Mouse (Mus musculus): Measurements from ENCODE around the gene Amn. TPM values are rescaled to one million over a fixed set of nuclear protein-coding genes. Genes with fewer than 3 reads are reported as not detected.

Gene Amn
- polyA plus RNA-seq (2016; fragmentation: Nextera tagmentation; extraction: Ambion mirVana), result 0.16 and 0.25 TPM in 2 replicates

GRCm38 (mm10) chr12:111270629-111271277, at the start of gene Amn:
TSS of gene Amn (plus strand) at chr12:111271095.
- Histone ChIP-seq H3K4me1 (peaks cover 50% of the 10 kb centered on the region), H3K27ac (replicated peaks) (no peak within 1 kb of the TSS), H3K9me3 (no peaks in the 10 kb centered on the region), H3K4me3 (peak within 1 kb of the TSS; percentile 36), H3K27me3 (replicated peaks; ENCODE audit: low read depth, poor library complexity, severe bottlenecking) (peaks cover 79% of the 10 kb centered on the region), H3K36me3 (replicated peaks) (no peaks in the 10 kb centered on the region; the same call in 1 of the 2 replicates)
- WGBS, result 37% methylated on average over 25 of the region's 25 CpGs
- no peak for DNase-seq (ENCODE audit: low spot score)

- Histone ChIP-seq H3K36me3 (replicated peaks) (peaks cover 46% of the 10 kb centered on the region), H3K27ac (replicated peaks) (no peak overlapping the region), H3K4me3 (no peak overlapping the region), H3K9me3 (peaks cover 17% of the 10 kb centered on the region; the same call in 1 of the 2 replicates), H3K4me1 (peaks cover 7% of the 10 kb centered on the region; the same call in 1 of the 2 replicates), H3K27me3 (replicated peaks; ENCODE audit: low read depth, poor library complexity, severe bottlenecking) (no peaks in the 10 kb centered on the region)
- DNase-seq (ENCODE audit: low spot score), result no peak
- 74% methylated on average over 10 of the region's 10 CpGs for WGBS
These were observed 45.6 kb upstream of the Amn start for GRCm38 (mm10) chr12:111225197-111225780.

- Histone ChIP-seq H3K4me3 (no peak overlapping the region), H3K27me3 (replicated peaks; ENCODE audit: low read depth, poor library complexity, severe bottlenecking) (no peaks in the 10 kb centered on the region), H3K9me3 (peaks cover 2% of the 10 kb centered on the region; the same call in 1 of the 2 replicates), H3K36me3 (replicated peaks) (peaks cover 28% of the 10 kb centered on the region), H3K27ac (replicated peaks) (no peak overlapping the region), H3K4me1 (peaks cover 7% of the 10 kb centered on the region; the same call in 1 of the 2 replicates)
- no peak for DNase-seq (ENCODE audit: low spot score)
- 76% methylated on average over 4 of the region's 4 CpGs for WGBS
These were observed 43.5 kb upstream of the Amn start for GRCm38 (mm10) chr12:111227410-111227809.

- Histone ChIP-seq H3K36me3 (replicated peaks) (peaks cover 21% of the 10 kb centered on the region), H3K27ac (replicated peaks) (no peak overlapping the region), H3K9me3 (no peaks in the 10 kb centered on the region), H3K4me1 (peaks cover 7% of the 10 kb centered on the region; the same call in 1 of the 2 replicates), H3K27me3 (replicated peaks; ENCODE audit: low read depth, poor library complexity, severe bottlenecking) (no peaks in the 10 kb centered on the region), H3K4me3 (no peak overlapping the region)
- WGBS, result 93% methylated on average over 5 of the region's 5 CpGs
- DNase-seq (ENCODE audit: low spot score), result no peak
These were observed 42.4 kb upstream of the Amn start for GRCm38 (mm10) chr12:111228488-111228887.

- no peaks in the 10 kb centered on the region for H3K4me1 ChIP-seq
- no peaks in the 10 kb centered on the region for H3K27me3 ChIP-seq (replicated peaks; ENCODE audit: low read depth, poor library complexity, severe bottlenecking)
- WGBS, result 90% methylated on average over 2 of the region's 2 CpGs
- no peak overlapping the region for H3K4me3 ChIP-seq
- no peak overlapping the region for H3K27ac ChIP-seq (replicated peaks)
- no peak for DNase-seq (ENCODE audit: low spot score)
- peaks cover 28% of the 10 kb centered on the region for H3K36me3 ChIP-seq (replicated peaks)
- H3K9me3 ChIP-seq, result no peaks in the 10 kb centered on the region
These were observed 40.1 kb upstream of the Amn start for GRCm38 (mm10) chr12:111230793-111231192.

GRCm38 (mm10) chr12:111233798-111234197, 37.1 kb upstream of the Amn start:
- 94% methylated on average over 4 of the region's 4 CpGs for WGBS
- Histone ChIP-seq H3K27me3 (replicated peaks; ENCODE audit: low read depth, poor library complexity, severe bottlenecking) (no peaks in the 10 kb centered on the region), H3K9me3 (no peaks in the 10 kb centered on the region), H3K4me1 (peaks cover 13% of the 10 kb centered on the region), H3K27ac (replicated peaks) (no peak overlapping the region), H3K4me3 (no peak overlapping the region), H3K36me3 (replicated peaks) (peaks cover 39% of the 10 kb centered on the region)
- DNase-seq (ENCODE audit: low spot score), result no peak

- Histone ChIP-seq H3K4me1 (peaks cover 15% of the 10 kb centered on the region), H3K27me3 (replicated peaks; ENCODE audit: low read depth, poor library complexity, severe bottlenecking) (no peaks in the 10 kb centered on the region), H3K36me3 (replicated peaks) (peaks cover 44% of the 10 kb centered on the region), H3K4me3 (no peak overlapping the region), H3K27ac (replicated peaks) (no peak overlapping the region), H3K9me3 (no peaks in the 10 kb centered on the region)
- 85% methylated on average over 9 of the region's 9 CpGs for WGBS
- no peak for DNase-seq (ENCODE audit: low spot score)
These were observed 36.5 kb upstream of the Amn start for GRCm38 (mm10) chr12:111234383-111234782.

GRCm38 (mm10) chr12:111235631-111236030, 35.3 kb upstream of the Amn start:
- Histone ChIP-seq H3K36me3 (replicated peaks) (peaks cover 53% of the 10 kb centered on the region), H3K4me1 (peaks cover 15% of the 10 kb centered on the region)
- 91% methylated on average over 6 of the region's 6 CpGs for WGBS

GRCm38 (mm10) chr12:111237611-111238188, 33.2 kb upstream of the Amn start:
- Histone ChIP-seq H3K4me3 (no peak overlapping the region), H3K36me3 (replicated peaks) (peaks cover 66% of the 10 kb centered on the region), H3K4me1 (peaks cover 15% of the 10 kb centered on the region), H3K9me3 (no peaks in the 10 kb centered on the region), H3K27me3 (replicated peaks; ENCODE audit: low read depth, poor library complexity, severe bottlenecking) (no peaks in the 10 kb centered on the region), H3K27ac (replicated peaks) (no peak overlapping the region)
- 95% methylated on average over 16 of the region's 16 CpGs for WGBS
- no peak for DNase-seq (ENCODE audit: low spot score)

More at GRCm38 (mm10) chr12:111235631-111236030, 35.3 kb upstream of the Amn start:
- Histone ChIP-seq H3K27me3 (replicated peaks; ENCODE audit: low read depth, poor library complexity, severe bottlenecking) (no peaks in the 10 kb centered on the region), H3K27ac (replicated peaks) (no peak overlapping the region), H3K9me3 (no peaks in the 10 kb centered on the region), H3K4me3 (no peak overlapping the region)
- DNase-seq (ENCODE audit: low spot score), result no peak

GRCm38 (mm10) chr12:111238345-111238744, 32.5 kb upstream of the Amn start:
- no peak for DNase-seq (ENCODE audit: low spot score)
- Histone ChIP-seq H3K9me3 (no peaks in the 10 kb centered on the region), H3K27ac (replicated peaks) (peak overlapping the region; percentile 71), H3K27me3 (replicated peaks; ENCODE audit: low read depth, poor library complexity, severe bottlenecking) (no peaks in the 10 kb centered on the region), H3K36me3 (replicated peaks) (peaks cover 72% of the 10 kb centered on the region), H3K4me3 (no peak overlapping the region), H3K4me1 (peaks cover 15% of the 10 kb centered on the region)
- 84% methylated on average over 5 of the region's 5 CpGs for WGBS

GRCm38 (mm10) chr12:111238778-111239177, 32.1 kb upstream of the Amn start:
- Histone ChIP-seq H3K4me3 (no peak overlapping the region), H3K36me3 (replicated peaks) (peaks cover 73% of the 10 kb centered on the region), H3K9me3 (no peaks in the 10 kb centered on the region), H3K27ac (replicated peaks) (peak overlapping the region; percentile 71; the same call in 1 of the 2 replicates), H3K27me3 (replicated peaks; ENCODE audit: low read depth, poor library complexity, severe bottlenecking) (no peaks in the 10 kb centered on the region), H3K4me1 (peaks cover 15% of the 10 kb centered on the region)
- WGBS, result 50% methylated on average over 4 of the region's 4 CpGs
- peak; percentile 49 for DNase-seq (ENCODE audit: low spot score)

- Histone ChIP-seq H3K27ac (replicated peaks) (no peak overlapping the region), H3K4me3 (no peak overlapping the region), H3K9me3 (no peaks in the 10 kb centered on the region), H3K4me1 (peaks cover 15% of the 10 kb centered on the region), H3K27me3 (replicated peaks; ENCODE audit: low read depth, poor library complexity, severe bottlenecking) (no peaks in the 10 kb centered on the region), H3K36me3 (replicated peaks) (peaks cover 77% of the 10 kb centered on the region)
- DNase-seq (ENCODE audit: low spot score), result no peak
- WGBS, result 88% methylated on average over 10 of the region's 10 CpGs
These were observed 31.0 kb upstream of the Amn start for GRCm38 (mm10) chr12:111239930-111240329.

GRCm38 (mm10) chr12:111241916-111242315, 29.0 kb upstream of the Amn start:
- peaks cover 90% of the 10 kb centered on the region for H3K36me3 ChIP-seq (replicated peaks)
- H3K27ac ChIP-seq (replicated peaks), result no peak overlapping the region
- no peaks in the 10 kb centered on the region for H3K9me3 ChIP-seq
- H3K4me1 ChIP-seq, result peaks cover 15% of the 10 kb centered on the region
- WGBS, result 97% methylated on average over 6 of the region's 6 CpGs
- no peak overlapping the region for H3K4me3 ChIP-seq
- H3K27me3 ChIP-seq (replicated peaks; ENCODE audit: low read depth, poor library complexity, severe bottlenecking), result no peaks in the 10 kb centered on the region
- DNase-seq (ENCODE audit: low spot score), result no peak

Measured in embryonic facial prominence, embryonic 10.5 days (tissue).